Mouse (Mus musculus) T-helper 2 cell (primary cell): Measurements from ENCODE around the gene Cyp2s1.
"Not testable (repeated sequence)": the region's sequence is repeated elsewhere in the genome, so short reads cannot be mapped to it uniquely, and the experiment has no call there.

ENCODE experiments used
- in situ Hi-C: fragments of 300-600 bp; cut with MboI, MseI; formaldehyde crosslinking; loops from one replicate; pipeline ENCODE4 v1.15.1; 2025; ENCODE audit warnings: high pct_unique_total_duplicates

Cyp2s1 gene

DNA sequence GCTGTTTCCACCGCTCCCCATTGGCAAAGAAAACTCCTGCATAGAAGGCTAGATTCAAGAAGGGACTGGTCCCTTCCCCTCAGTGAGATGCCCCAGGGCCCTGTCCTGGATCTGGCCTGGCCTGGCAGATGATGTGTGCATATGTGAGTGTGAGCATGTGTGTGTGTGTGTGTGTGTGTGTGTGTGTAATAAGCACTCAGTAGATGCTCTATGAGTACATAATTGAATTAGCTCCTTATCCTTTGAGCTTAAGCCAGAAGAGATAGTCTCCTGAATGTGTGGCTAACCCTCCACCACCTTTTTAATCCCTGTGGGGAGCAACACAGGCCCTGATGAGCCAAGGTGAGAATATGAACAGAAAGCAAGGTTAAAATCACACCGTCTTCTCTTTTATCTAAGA is 5.0 kb downstream of the Cyp2s1 start:
- in situ Hi-C loops, result no loop called here

DNA sequence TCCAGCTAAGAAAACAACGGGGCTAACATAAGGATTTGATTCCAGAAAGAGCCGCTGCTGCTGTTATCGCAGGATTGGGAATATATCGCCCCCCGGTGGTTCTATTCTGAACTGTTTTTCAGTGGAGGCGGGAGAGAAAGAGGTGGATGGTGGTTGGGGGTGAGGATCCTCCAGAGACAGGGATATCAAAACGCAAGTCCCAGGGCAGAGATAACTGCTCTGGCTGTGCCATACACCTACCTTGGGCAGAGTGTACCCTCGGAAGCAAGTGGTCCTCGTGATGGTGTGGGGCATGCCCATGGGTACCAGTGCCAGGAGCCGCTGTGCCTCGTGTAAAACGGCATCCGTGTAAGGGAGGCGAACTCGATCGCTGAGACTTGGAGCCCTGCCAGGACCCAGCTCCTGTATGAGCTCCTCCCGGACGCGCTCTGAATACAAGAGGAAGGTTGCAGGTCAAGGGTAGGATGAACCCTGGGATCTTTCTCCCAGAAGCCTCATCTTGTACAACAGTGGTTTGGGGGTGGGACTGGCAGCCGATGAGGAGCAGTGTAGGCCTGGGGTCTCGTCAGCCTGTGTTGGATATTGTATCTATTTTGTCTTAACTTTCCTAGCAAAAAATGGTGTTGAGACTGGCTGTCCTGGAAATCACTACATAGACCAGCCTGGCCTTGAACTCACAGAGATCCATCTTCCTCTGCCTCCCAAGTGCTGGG is 10.9 kb downstream of the Cyp2s1 start:
- in situ Hi-C loops, result loop anchor here (5.0 kb wide), 1 partner anchor 48 kb away; no protein-coding TSS in a partner anchor

DNA sequence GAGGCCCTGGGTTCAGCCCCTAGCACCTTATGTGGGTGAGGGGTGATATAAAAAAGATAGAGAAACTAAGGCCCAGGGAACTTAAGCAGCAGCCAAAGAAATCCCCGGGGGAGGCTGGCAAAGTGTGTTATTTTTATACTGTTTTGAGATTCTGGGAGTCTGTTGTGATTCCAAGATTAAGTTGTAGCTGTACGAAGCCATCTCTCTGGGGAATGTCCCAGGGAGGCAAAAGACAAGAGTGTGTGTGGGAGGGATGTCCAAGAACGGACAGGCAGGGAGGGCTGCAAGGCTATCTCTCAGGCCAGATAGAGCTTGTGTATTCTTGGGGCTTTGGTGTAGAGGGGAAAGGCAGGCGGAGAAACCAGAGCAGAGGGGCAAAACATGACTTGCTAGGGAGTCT is 11.9 kb downstream of the Cyp2s1 start:
- in situ Hi-C loops, result loop anchor here (5.0 kb wide), 1 partner anchor 47 kb away; no protein-coding TSS in a partner anchor

DNA sequence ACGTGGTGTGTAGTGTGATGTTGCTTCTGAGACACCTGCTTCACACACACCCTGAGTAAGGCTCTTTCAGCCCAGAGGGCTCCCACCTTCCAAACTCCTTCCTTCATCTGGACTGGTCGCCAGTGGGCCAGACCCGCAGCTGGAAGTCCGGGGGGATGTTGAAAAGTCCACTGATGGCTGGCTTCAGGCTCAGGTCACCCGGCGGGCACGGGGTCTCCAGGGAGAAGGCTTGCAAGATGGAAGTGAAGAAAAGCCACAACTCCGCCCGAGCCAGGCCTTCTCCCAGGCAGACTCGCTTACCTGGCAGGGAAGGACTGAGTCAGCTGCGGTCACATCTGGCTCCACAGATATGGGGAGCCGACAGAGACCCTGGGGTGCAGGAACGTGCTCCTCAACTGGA is 13.3 kb downstream of the Cyp2s1 start:
- in situ Hi-C loops, result no loop called here

DNA sequence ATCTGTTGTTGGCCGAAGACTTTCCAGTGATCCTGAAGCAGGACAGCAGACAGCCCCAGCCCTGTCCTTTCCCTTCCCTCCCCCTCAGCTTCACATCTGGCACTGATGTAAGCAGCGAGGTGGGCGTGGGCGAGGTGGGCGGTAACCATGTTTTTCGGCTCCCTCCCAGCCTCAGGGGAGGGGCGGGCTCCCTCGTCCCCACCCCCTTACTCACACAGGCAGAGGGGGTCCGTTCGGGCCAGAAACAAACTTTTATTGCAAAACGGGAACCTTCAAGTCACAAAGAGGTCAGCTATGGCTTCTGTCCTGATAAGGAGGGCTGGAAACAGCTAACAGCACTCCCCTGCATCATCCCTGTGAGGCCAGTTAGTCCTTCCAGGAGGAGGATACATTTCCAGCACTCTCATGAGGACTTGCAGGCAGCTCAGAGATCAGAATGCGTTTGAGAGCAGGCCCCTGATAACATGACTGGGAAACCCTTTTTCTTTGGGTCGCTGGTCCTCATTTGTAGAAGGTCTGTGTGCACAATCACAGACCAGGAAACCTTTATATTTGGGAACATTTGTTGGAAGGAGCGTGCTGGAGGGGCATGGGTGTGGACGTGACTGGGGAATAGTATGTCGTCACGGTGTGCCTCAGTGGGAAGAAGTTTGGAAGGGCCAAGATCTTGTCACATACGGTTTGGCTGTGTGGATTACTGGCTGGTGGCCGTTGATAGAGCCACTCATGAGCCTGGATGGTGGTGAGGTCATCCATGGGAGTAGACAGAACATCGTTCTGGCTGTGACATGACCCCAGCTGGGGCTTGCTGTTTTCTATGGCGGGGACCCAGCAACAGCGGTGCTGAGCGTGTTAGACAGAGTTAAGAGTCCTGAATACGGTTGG is 14.2 kb downstream of the Cyp2s1 start:
- in situ Hi-C loops, result no loop called here

DNA sequence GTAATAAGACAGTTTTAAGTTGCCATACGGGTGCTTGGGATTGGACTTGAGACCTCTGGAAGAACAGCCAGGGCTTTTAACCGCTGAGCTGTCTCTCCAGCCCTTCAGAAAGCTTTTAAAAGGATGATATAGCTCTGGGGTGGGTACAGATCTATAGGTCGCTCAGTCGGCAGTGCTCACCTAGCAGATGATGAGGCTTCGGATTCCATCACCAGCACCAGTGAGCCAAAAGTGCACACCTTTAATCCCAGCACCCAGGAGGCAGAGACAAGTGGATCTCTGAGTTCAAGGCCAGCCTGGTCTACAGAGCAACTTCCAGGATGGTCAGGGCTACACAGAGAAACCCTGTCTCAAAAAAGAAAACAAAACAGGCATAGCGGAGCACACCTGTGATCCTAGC is 15.7 kb downstream of the Cyp2s1 start:
- in situ Hi-C loops, result no loop called here

DNA sequence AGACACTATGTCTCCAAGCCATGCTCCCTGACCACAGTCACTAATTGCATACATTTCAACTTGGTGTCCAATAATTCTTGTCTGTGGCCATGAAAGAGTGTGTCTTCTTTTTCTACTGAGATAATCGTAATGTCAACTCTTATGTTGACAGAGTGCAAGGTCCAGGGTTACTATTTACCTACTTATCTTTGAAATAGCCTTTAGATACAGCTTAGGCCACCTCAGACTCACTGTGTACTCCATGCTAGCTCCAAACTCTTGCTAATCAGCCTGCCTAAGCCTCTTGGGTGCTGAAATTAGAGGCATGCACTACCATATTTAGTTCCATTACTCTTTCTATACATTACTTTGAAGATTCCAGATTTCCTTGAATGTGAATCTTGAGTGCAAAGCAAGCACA is 17.3 kb downstream of the Cyp2s1 start:
- in situ Hi-C loops, result no loop called here

DNA sequence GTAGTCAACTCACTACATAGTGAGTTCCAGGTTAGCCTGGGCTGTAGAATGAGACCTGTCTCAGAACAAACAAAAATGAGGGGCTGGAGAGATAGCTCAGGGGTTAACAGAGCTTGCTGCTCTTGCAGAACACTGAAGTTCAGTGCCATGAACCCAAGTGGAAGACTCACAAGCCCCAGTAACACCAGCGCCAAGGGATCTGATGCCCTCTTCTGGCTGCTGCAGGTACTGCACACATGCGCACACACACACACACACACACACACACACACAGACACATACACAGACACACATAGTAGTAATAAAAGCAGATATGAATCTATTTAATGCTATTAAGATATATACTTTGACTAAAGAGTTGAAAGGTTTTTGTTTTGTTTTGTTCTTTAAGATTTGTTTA is 18.2 kb downstream of the Cyp2s1 start:
- in situ Hi-C loops, result no loop called here

DNA sequence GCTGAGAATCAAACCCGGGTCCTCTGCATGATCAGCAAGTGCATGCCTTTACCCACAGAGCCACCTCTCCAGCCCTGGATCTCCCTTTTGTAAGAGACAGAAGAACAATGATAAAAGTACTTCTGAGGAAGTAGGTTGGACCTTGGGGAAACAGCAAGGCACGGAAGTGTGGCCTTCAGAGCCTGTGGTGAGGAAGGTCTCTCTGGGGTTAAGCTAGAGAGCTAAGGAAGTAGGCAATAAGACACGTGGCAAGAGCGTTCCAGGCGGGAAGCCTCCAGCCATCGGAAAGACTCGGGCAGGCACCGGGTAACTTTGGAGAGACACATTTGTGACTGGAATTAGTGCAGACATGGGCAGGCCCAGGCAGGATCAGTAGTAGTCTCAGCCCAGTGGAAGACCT is 21.9 kb downstream of the Cyp2s1 start:
- in situ Hi-C loops, result no loop called here

DNA sequence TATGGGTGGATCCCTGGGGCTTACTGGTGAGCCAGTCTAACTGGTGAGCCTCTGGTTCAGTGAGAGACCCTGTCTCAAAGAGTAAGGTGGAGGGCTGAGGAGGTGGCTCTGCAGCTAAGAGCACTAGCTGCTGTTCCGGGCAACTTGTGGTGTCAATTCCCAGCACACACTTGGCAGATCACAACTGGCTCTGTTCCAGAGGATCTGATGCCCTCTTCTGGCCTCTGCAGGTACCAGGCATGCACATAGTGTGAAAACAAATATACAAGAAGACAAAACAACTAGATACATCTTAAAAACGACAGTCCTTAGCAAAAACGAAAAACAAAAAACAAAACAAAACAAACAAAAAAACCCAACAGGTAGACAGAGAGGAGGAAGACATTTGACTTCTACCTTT is 23.0 kb downstream of the Cyp2s1 start:
- in situ Hi-C loops, result no loop called here

DNA sequence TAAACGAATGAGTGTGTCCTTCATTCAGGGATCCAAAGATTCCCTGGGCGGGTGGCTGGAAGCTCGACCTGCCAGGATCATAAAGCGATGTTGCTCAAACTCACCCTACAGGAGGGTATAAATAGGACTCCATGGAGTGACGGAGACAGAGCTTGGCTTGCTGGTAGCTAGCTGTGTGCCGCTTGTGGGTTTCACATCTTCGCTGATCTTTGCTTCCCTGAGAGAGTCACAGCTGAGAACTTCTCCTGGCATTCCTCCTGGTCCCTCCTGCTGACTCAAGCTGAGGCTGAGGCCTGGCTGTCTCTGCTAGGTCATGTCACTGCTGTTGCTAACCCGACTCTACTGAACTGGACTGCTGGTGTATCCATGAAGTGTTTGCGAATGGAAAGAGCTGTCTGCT is 23.7 kb downstream of the Cyp2s1 start:
- in situ Hi-C loops, result not testable (repeated sequence)

DNA sequence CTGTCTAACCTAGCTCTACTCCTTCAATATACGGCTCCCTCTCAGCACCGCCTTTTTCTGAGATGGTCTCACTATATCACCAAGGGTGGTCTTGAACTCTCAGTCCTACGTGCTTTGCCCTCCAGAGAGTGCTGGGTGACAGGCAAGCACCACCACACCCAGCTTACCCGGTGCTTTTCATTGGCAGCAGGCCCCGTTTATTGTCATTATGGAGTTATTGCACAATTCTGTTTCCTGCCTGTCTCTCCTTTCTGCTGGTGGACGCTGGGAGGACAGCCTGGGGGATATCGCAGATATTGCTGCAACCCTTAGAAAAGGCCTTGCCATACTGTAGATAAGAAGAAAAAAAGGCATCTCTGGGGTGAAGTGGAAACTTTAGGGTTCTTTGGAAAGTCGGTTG is 26.1 kb downstream of the Cyp2s1 start:
- in situ Hi-C loops, result no loop called here

DNA sequence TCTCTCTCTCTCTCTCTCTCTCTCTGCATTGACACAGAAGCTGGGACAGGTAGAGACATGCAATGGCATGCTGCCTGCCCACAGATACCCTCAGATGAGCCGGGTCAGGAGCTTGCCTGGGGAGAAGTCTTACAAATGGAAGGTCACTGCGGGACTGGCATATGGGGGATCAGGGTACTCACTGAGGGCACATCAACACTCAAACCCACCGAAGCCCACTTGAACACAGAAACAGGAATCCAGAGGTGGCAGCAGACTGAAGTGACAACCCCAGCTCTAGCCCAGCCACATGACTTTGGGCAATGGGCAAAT is 27.6 kb downstream of the Cyp2s1 start:
- in situ Hi-C loops, result no loop called here

DNA sequence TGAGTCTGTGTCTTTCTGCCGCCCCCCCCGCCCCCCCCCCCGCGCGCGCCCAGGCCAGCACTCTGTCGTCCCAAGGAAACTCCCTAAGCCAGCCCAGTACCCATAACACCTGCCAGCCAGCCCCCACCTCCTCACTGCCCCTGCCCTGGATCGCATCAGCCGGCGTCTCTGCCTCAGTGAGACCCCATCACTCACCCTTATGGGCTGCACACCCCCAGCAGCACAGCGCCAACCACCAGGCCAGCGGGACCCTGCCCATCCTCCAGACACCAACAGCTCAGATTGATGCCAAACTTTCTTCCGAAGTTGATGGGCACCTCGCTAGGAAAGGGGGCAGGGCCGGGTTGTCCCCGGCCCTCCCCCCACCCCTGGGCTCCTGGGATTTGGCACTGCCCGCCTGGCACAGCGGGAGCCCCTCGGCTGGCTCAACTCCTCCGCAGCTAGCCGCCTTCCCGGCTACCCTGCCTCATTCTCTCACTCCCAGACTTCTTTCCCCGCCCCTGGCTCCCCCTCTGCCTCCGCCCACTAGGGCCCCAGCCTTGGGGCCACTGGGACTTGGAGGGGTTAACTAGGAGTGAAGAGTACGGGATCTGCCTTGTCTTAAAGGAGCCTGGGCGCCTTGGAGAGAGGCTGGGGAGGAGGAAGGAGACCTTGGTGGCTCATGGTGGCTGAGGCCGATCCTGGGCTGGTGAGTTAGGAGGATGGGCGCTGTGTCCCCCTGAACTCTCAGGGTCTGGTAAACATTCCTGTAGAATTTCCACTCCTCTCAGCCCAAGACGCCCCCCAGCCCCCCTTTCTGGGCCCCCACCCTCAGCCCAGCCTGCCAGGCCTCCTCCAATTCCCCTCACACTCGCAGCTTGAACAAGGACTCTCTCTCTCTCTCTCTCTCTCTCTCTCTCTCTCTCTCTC is 28.2 kb downstream of the Cyp2s1 start, which contains the start of gene Axl:
TSS of gene Axl (minus strand) at position 486 of the 909 bp plus-strand sequence.
- in situ Hi-C loops, result no loop called here

DNA sequence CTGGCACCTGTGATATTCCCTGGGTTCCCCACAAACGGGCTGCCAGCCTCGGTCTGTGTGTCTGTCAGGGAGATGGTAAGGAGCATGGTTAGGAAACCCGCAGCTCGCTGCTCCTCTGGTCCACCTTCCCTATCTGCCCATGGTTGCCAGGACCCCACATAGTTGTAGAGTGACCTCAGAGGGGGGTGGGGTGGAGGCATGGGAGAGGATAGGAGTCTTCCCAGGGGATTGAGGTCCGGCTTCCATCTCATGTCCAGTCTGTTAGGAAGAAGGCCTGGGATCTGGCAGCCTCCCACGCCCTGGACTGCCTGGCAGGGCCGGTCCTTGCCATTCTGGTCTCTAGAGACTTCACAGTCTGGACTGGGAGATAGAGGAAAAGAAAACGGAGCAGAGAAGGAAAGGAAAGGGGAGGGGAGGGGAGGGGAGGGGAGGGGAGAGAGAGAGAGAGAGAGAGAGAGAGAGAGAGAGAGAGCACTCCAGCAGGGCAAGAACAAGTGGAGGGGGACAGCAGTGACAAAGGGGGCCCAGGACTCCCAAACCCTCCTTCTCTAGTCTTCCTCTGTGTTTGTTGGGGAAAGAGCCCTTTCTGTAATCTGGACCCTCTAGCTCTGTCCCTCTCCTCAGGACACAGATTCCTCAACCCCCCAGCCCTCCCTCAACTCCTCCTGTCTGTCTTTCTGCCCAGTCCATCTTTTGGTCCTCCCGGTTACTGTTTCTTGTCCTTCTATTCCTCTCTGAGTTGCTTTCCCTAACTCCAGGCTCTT is 29.1 kb downstream of the Cyp2s1 start:
- in situ Hi-C loops, result no loop called here

DNA sequence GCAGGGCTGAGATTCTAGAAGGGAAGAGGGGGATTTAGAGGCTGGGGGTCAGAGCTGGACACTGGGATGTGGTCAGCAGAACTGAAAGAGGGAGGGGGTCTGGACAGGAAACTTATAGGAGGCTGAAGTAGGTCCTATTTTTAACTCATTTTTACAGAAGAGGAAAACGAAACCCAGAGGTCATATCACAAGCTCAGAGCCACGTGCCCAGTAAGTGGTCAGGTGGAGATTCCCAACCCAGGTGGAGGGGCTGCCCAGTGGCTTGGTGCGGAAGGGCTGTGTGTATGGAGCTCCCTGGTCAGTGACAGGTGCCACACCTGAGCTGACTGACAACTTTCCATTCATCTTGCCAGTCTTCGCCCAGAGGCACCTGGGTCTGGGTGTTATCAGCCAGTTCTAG is 29.7 kb downstream of the Cyp2s1 start:
- in situ Hi-C loops, result no loop called here

DNA sequence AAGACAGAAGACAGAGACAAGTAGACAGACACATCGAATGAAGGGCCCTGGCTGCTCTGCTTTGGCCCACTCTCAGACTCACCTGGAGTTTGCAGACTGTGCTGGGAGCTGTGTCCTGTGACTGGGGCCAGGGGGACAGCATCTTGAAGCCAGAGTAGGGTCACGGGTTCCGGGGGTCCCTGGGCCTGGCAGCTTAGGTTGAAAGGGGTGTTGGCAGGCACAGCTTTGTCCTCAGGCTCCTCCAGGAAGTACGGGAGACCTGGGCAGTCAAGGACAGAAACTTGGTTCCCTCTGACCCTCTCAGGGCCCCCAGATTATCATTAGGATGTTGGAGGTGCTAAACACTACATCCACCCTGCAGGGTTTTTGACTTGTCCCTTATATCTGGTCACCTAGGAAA is 31.0 kb downstream of the Cyp2s1 start:
- in situ Hi-C loops, result no loop called here

DNA sequence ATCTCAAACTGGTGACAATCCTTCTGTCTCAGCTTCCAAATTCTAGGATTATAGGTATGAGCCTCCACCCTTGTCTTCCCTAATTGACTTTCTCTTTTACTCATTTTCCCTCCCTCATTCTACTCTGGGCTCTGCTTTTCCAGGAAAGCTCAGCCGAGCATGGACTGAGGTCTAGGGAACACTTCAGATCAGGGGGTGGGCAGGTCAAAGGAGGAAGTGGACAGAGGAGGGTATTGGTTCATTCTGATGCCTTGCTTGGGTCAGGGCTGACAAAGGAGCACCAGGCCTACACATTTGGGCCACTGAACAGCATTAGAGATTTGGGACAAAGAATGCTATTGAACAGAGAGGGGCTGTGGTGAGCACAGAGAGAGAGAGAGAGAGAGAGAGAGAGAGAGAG is 31.9 kb downstream of the Cyp2s1 start:
- in situ Hi-C loops, result no loop called here

DNA sequence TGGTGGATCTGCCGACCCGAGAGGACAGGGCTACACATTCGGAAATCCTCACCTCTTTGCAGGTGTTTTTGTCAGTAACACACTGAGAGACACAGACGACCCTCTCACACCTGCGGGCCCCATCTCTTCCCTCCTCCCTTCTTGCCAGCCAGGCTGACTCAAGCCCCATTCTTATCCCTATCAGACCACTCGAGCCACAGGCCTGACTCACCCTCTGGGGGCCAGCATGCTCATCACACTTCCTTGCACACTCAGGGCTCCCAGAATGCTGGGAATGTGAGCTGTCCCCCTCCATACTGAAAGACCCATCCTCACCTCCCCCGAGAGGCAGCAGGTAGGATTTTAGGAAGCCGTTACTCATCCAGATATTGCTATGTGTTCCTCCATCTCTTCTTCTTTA is 33.0 kb downstream of the Cyp2s1 start:
- in situ Hi-C loops, result no loop called here

DNA sequence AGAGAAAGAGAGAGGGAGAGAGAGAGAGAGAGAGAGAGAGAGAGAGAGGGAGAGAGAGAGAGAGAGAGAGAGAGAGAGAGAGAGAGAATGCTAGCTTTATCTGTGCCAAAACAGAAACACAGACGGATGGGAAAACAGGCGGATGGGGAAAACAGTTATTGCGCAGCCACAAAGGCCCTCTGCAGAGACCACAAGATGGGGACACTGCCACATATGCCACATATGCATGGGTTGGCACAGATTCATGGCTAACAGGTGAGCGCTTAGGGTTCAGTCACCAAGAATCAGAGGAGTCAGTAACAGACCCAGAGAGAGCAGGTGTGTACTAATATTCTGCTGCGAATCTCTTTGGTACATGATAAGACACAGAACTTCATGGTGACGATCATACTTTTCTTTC is 34.0 kb downstream of the Cyp2s1 start:
- in situ Hi-C loops, result no loop called here

DNA sequence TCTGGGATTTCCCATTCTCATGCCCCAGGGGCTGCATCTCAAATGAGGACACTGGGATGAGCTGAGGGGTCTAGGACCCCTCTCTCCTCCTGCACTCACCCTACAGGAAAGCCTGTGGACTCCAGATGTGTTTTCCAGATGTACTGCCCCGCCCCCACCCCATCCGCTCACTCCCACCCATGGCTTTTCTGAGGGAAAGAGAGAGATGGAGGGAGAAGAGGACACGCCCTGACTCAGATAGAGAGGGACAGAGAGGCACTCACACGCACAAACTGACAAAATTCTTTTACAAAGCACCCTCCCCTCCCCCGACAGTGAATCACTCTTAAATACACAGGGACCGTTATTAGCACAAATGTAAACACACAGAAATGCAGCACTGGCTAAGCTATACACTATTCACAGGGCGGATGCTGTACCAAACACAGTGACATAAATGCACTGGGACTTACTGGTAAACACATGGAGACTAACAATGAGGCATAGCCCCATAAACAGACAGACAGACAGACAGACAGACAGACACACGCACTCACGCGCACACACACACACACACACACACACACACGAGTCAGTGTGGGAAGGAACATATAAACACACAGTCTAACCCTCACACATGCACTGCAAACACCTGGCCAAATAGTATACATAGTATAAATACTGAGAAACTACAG is 34.6 kb downstream of the Cyp2s1 start:
- in situ Hi-C loops, result no loop called here
